Mouse (Mus musculus) midbrain, postnatal 0 days (tissue): ENCODE data around the gene Eps15l1. TPM values are rescaled to one million over a fixed set of nuclear protein-coding genes. Genes with fewer than 3 reads are reported as not detected.

Source experiments
- ATAC-seq: fragments of 200-750 bp; cut with Nextera tagmentation; 2 replicates; pipeline ENCODE4 v1.8.0; 2017; ENCODE audit warnings: moderate number of reproducible peaks, mild to moderate bottlenecking, moderate TSS enrichment, moderate library complexity; ENCODE audit not compliant: low FRiP score
- DNase-seq: peaks from one replicate; pipeline ENCODE4 v3.0.0-alpha.2; 2015; ENCODE audit warnings: low spot score
- H3K27ac ChIP-seq: fragments of 300-500 bp; sonication (generic); 2 replicates; pipeline ENCODE4 v1.5.1; 2014; ENCODE audit warnings: low read depth, mild to moderate bottlenecking, low read length, mixed read lengths
- H3K27me3 ChIP-seq: fragments of 300-500 bp; sonication (generic); 2 replicates; pipeline ENCODE4 v1.6.1; 2014; ENCODE audit warnings: low read length, control low read depth, mixed read lengths; ENCODE audit not compliant: insufficient read depth
- H3K36me3 ChIP-seq: fragments of 300-500 bp; sonication (generic); 2 replicates; pipeline ENCODE4 v1.6.1; 2014; ENCODE audit warnings: low read length, control low read depth, mixed read lengths; ENCODE audit not compliant: insufficient read depth
- H3K4me1 ChIP-seq: fragments of 300-500 bp; sonication (generic); 2 replicates; pipeline ENCODE4 v1.6.1; 2014; ENCODE audit warnings: mild to moderate bottlenecking, control low read depth, antibody characterized with exemption, low read length, mixed read lengths; ENCODE audit not compliant: insufficient read depth
- H3K4me2 ChIP-seq: fragments of 300-500 bp; sonication (generic); 2 replicates; pipeline ENCODE4 v1.6.1; 2014; ENCODE audit warnings: low read depth, mild to moderate bottlenecking, low read length, mixed read lengths; ENCODE audit not compliant: poor library complexity, severe bottlenecking
- H3K4me3 ChIP-seq: fragments of 300-500 bp; sonication (generic); 2 replicates; pipeline ENCODE4 v1.5.1; 2014; ENCODE audit warnings: low read depth, mild to moderate bottlenecking, low read length, moderate library complexity
- H3K9ac ChIP-seq: fragments of 300-500 bp; sonication (generic); replicated peaks from 2 replicates; pipeline ENCODE4 v1.6.1; 2014; ENCODE audit warnings: mild to moderate bottlenecking, low read length, moderate library complexity, mixed read lengths; ENCODE audit not compliant: poor library complexity, severe bottlenecking
- H3K9me3 ChIP-seq: fragments of 300-500 bp; sonication (generic); 2 replicates; pipeline ENCODE4 v1.6.1; 2016; ENCODE audit warnings: low read length, control low read depth
- CTCF ChIP-seq: IDR thresholded peaks from 2 replicates; pipeline ENCODE4 v1.5.1; 2016; ENCODE audit warnings: antibody characterized with exemption, mild to moderate bottlenecking
- WGBS: fragments of 180-500 bp; shearing (Covaris S2); extraction: QIAGEN DNeasy Blood & Tissue Kit; methylation state at CpG from one replicate; pipeline ENCODE4 v1.1.7; 2014; 5-methylcytosine and 5-hydroxymethylcytosine counted together
- polyA plus RNA-seq: library from polyadenylated mRNA; unstranded; fragments of >200 nt; fragmentation: Nextera tagmentation; extraction: Ambion mirVana; gene quantifications from 2 replicates; pipeline ENCODE4 v1.2.1, GENCODE M21; 2015
- total RNA-seq: library from RNA; depleted of rRNA; stranded (reverse); fragments of >200 nt; gene quantifications from 2 replicates; pipeline ENCODE4 v1.2.3, GENCODE M21; 2014

Gene Eps15l1
- total and polyA plus RNA-seq, 2 experiments from 2014 or later = 51.3 to 65.7 TPM

DNA sequence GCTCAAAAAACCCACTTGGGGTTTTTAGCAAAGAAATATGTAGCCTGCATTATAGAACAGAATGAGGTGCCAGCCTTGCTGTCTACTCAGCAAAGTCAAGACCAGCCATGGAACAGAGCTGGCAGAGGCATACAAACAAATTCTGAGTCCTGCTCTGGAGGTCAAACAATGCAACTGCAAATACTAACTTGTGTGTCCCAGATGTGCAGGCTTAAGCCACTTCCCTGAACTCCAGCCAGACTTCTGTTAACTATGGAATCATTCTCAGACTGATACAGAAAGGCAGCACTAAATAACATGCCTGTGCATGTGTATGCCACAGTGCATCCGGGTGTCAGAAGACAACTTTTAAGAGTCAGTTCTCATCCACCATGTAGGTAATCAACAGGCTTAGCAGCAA is 13.4 kb downstream of the Eps15l1 start:
- no peak overlapping the region for H3K4me3 ChIP-seq
- H3K9me3 ChIP-seq = no peaks in the 10 kb centered on the region
- H3K9ac ChIP-seq = no peak overlapping the region
- TF ChIP-seq CTCF = no peak
- ATAC-seq (no peak), DNase-seq (no peak)
- WGBS = 94% methylated on average over 1 of the region's 1 CpGs
- H3K27ac ChIP-seq = no peak overlapping the region
- 0 out of 2 replicates have a peak, but pooled peaks cover 2% of the 10 kb centered on the region for H3K4me1 ChIP-seq
- no peaks in the 10 kb centered on the region for H3K36me3 ChIP-seq
- no peaks in the 10 kb centered on the region for H3K27me3 ChIP-seq
- no peak overlapping the region for H3K4me2 ChIP-seq

DNA sequence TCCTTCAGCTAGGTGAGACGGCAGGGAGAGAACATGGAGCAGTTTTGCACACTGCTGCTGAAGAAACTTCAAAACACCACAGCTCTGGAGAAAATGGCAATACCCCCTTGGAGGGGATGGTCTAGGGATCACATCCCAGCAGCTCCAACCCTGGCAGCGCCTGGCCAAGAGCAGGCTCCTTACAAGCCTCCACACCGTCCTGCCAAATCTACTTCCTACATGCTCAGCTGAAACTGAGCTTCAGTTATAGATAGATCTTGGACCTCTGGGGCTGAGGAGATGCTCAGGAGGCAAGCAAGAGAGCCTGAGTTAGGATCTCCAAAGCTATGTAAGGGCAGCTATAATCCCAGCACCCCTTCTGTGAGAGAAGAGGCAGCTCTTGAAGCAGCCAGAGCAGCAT is 18.3 kb downstream of the Eps15l1 start:
- no peaks in the 10 kb centered on the region for H3K9me3 ChIP-seq
- no peak overlapping the region for H3K4me2 ChIP-seq
- WGBS = 88% methylated on average over 3 of the region's 3 CpGs
- no peak for TF ChIP-seq CTCF
- no peak for ATAC-seq
- no peak for DNase-seq
- H3K9ac ChIP-seq = no peak overlapping the region
- H3K4me1 ChIP-seq = no peaks in the 10 kb centered on the region
- no peaks in the 10 kb centered on the region for H3K27me3 ChIP-seq
- H3K4me3 ChIP-seq = no peak overlapping the region
- no peak overlapping the region for H3K27ac ChIP-seq
- H3K36me3 ChIP-seq = peaks cover 11% of the 10 kb centered on the region

DNA sequence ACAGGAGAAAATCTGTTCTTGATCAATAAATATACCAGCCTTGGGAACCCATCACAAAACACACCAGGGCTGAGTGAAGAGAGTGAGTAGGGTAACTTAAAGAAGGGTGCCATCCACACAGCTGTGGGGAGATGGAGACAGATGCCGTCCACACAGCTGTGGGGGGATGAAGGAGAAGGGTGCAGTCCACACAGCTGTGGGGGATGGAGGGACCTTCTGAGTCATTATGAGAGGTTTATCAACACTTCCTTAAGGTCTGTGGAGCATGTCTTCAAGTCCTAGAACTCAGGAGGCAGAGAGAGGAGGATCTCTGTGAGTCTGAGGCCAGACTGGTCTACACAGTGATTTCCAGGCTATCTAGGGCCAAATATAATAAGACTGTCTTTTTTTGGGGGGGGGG is 19.9 kb downstream of the Eps15l1 start:
- ATAC-seq = no peak
- Histone ChIP-seq H3K9ac (no peak overlapping the region), H3K4me1 (no peaks in the 10 kb centered on the region), H3K36me3 (peaks cover 17% of the 10 kb centered on the region), H3K4me3 (no peak overlapping the region), H3K4me2 (no peak overlapping the region), H3K27ac (no peak overlapping the region), H3K27me3 (no peaks in the 10 kb centered on the region), H3K9me3 (no peaks in the 10 kb centered on the region)
- no peak for DNase-seq
- TF ChIP-seq CTCF = no peak
- WGBS = 96% methylated on average over 1 of the region's 1 CpGs

DNA sequence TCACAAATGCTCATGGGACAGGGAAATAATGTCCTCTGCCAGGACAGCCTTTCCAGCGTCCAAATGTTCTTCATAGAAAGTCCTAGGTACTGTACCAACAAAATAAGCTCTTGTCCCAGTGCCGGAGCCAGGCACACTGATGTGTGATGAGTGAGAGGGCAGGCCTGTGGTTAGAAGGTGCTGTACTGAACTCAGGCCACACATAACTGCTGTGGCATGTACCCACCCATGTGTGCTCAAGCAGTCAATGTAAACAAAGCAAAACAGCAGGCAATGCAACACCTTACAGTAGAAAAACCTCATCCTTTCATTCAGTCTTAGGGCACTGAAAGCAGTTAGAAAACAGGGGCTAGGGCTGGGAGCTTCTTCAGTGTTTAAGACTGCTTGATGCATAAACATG is 35.5 kb downstream of the Eps15l1 start:
- ATAC-seq (no peak), DNase-seq (no peak)
- no peak overlapping the region for H3K9ac ChIP-seq
- 99% methylated on average over 2 of the region's 2 CpGs for WGBS
- no peaks in the 10 kb centered on the region for H3K4me1 ChIP-seq
- no peaks in the 10 kb centered on the region for H3K27me3 ChIP-seq
- no peak overlapping the region for H3K4me3 ChIP-seq
- no peaks in the 10 kb centered on the region for H3K9me3 ChIP-seq
- peaks cover 80% of the 10 kb centered on the region for H3K36me3 ChIP-seq
- H3K27ac ChIP-seq = no peak overlapping the region
- no peak overlapping the region for H3K4me2 ChIP-seq
- no peak for TF ChIP-seq CTCF

DNA sequence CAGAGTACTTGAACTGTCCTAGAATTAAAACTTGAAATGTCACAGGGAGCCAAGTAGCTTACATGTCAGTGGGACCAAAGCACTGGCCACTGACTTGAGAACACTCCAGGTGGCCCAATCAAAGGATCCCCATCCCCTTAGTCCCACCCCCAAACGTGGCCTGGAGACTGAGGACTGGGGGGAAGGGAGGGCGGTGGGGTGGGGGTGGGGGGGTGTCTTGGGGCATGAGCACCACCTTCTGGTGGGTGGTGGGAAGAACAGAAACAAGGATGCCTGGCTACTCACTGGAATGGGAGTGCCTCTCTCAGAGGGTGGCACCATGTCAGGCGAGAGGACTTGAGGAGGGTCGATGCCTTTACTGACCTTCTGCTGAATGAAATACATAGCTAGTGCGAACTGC is 38.9 kb downstream of the Eps15l1 start:
- H3K4me3 ChIP-seq = no peak overlapping the region
- no peak overlapping the region for H3K4me2 ChIP-seq
- DNase-seq = peak; percentile 18
- no peak overlapping the region for H3K27ac ChIP-seq
- TF ChIP-seq CTCF = 0 out of 2 replicates have a peak, but pooled peaks have one; percentile 6
- peak; percentile 48; the same call in 1 of the 2 replicates for ATAC-seq
- peaks cover 87% of the 10 kb centered on the region for H3K36me3 ChIP-seq
- H3K27me3 ChIP-seq = no peaks in the 10 kb centered on the region
- no peaks in the 10 kb centered on the region for H3K9me3 ChIP-seq
- WGBS = 61% methylated on average over 5 of the region's 5 CpGs
- no peak overlapping the region for H3K9ac ChIP-seq
- H3K4me1 ChIP-seq = no peaks in the 10 kb centered on the region

DNA sequence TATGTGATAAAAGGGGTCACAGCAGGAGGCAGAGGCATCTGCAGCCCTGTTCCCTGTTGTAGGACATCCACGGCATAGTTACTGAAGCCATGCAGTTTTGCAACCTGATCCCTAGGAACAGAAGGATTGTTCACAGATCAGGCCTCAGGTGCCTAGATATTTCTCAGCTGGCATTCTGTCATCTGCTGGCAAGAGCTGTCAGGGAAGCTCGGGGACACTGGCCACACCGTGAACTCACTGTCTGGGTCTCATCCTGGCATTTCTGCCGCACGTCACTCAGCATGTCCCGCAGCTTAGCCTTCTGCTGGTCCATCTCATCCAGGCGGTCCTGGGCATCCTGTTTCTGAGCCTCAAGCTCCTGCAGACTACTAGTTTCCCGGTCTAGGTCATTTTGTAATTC is 40.6 kb downstream of the Eps15l1 start:
- Histone ChIP-seq H3K9ac (no peak overlapping the region), H3K4me2 (no peak overlapping the region), H3K27ac (no peak overlapping the region), H3K27me3 (no peaks in the 10 kb centered on the region), H3K36me3 (peaks cover 83% of the 10 kb centered on the region), H3K4me1 (no peaks in the 10 kb centered on the region), H3K9me3 (no peaks in the 10 kb centered on the region), H3K4me3 (no peak overlapping the region)
- WGBS = 92% methylated on average over 8 of the region's 8 CpGs
- TF ChIP-seq CTCF = no peak
- ATAC-seq = no peak
- DNase-seq = no peak
